In genomic region chr10:61890294-61890693, GRCm38 (mm10) we compare ENCODE assay signal across 14 mouse cellular contexts.
"Had no signal": no experiment of that assay in that cellular context is flagged by ENCODE, and none has a peak within 500 bp of the region (broad histone marks: within the 10 kb centered on the region; RNA-seq: fewer than 3 reads in every experiment).

No protein-coding gene starts in this region.

- DNase-seq: kidney, postnatal 10 days; kidney, postnatal 4 days; lung, embryonic 14.5 days; lung, postnatal 10 days; lung, postnatal 4 days; retina, postnatal 1 day; right cerebral cortex, postnatal 14 days; thymus, postnatal 36 days had no signal

- H3K27me3 ChIP-seq: limb, embryonic 13.5 days; liver, embryonic 15.5 days; neural tube, embryonic 13.5 days had no signal

- H3K4me3 ChIP-seq: layer of hippocampus, adult 2 months; limb, embryonic 13.5 days; liver, embryonic 15.5 days; neural tube, embryonic 13.5 days had no signal

- H3K4me1 ChIP-seq: liver, embryonic 15.5 days; neural tube, embryonic 13.5 days had no signal

- H3K9me3 ChIP-seq: limb, embryonic 13.5 days; liver, embryonic 15.5 days; neural tube, embryonic 13.5 days had no signal

- H3K9ac ChIP-seq: limb, embryonic 13.5 days; liver, embryonic 15.5 days; lung, embryonic 14.5 days; neural tube, embryonic 13.5 days had no signal

- H3K27ac ChIP-seq: layer of hippocampus, adult 2 months; limb, embryonic 13.5 days; liver, embryonic 15.5 days; neural tube, embryonic 13.5 days had no signal

- H3K4me2 ChIP-seq: limb, embryonic 13.5 days; liver, embryonic 15.5 days; lung, embryonic 14.5 days; midbrain, embryonic 11.5 days; neural tube, embryonic 13.5 days had no signal

- ATAC-seq: midbrain, embryonic 16.5 days had no signal

- H3K36me3 ChIP-seq: limb, embryonic 13.5 days; liver, embryonic 15.5 days; neural tube, embryonic 13.5 days had no signal
